Mouse (Mus musculus): Measurements from ENCODE around the gene Gm12184.
"Not testable (repeated sequence)": the region's sequence is repeated elsewhere in the genome, so short reads cannot be mapped to it uniquely, and the experiment has no call there.

Gm12184 gene

DNA sequence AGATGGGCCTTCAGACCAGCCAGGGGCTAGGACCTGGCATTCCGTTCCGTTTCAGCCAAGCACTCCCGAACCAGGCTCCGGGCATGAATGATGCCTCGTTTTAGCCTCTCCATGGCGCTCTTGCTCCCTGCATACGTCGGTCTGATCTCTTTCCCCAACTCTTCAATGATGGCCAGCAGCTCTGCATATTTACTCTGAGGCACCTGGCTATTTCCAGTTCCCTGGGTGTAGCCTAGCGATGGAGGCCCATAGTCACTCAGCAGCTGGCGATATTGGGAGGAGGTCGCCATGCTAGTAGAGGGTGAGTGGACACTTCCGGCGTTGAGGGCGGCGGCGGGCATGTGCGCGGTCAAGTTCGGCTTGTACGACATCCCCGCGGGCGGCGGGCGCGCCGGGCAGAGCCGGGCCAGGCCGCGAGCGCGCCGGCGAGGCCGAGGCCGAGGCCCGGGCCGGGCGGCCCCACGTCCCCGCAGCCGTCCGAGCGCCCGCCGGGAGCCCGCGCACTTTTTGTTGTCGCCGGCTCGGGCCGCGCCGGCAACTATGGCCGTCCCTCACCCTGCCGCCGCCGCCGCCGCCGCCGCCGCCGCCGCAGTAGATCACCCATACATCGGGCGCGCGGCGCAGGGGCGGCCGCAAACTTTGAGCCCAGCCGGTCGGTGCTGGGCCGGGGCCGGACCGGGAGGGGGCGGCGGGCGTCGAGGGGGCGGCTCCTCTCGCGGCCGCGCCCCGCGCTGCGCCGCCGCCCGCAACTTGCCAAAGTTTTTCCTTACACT, at the start of gene Gm12184, which contains the start of gene Trim7:
Gene Gm12184 (minus strand): TSS at position 677 of the 773 bp plus-strand sequence.
Gene Trim7 (plus strand): TSS at position 162 of the 773 bp plus-strand sequence.
- not testable (repeated sequence) for DNase-seq (ENCODE audit: inconsistent ontology term)

DNA sequence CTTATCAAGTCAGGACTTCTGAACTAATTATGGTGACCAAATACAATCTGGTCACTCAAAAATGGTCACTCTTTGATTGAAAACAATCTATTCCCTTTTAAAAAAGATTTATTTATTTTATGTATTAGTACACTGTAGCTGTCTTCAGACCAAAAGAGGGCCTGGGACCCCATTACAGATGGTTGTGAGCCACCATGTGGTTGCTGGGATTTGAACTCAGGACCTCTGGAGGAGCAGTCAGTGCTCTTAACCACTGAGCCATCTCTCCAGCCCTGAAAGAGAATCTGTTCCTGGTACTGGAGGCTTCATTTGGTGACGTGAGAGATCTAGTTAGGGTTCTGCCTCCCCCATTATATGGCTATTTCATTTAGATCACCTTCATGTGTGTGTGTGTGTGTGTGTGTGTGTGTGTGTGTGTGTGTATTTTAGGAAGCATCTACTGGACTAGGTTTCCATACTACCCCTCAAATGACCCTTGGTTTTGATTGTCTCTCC, 48.9 kb upstream of the Gm12184 start:
- not testable (repeated sequence) for DNase-seq (ENCODE audit: inconsistent ontology term)

- DNase-seq (ENCODE audit: inconsistent ontology term): peak; percentile 58
These were observed 48.0 kb upstream of the Gm12184 start for GRCm38 (mm10) chr11:48874465-48874864.

DNA sequence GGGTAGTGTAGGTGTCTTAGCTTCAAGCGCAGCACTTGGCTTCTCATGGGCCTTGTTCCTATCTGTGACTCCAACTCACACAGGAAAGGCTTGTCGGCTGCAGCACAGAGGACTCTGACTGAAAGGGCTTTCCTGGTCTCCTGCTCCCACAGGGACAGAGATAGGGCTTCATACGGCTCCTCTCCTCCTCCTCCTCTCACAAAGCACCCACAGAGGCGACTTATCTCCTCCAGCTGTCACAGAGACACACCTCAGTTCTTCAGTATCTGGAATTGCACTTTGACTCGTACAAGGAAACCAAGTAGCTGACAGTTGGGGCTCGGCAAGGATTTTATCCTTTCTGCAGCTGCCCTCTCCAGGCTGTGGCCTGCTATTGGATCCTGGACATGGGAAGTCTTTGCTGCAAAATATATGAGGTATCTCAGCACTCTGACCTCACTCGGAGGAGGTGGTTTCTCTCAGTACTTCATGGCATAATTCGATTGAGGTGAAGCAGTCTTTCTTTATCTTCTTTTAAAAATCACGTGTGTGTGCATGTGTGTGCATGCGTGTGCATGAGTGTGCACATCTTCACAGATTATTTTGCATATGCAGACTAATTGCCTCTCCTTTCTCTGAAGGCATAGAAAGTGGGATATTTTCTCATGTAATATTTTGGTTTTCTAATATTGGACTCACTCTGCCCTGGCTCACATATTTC, 47.3 kb upstream of the Gm12184 start:
- no peak for DNase-seq (ENCODE audit: inconsistent ontology term)

DNA sequence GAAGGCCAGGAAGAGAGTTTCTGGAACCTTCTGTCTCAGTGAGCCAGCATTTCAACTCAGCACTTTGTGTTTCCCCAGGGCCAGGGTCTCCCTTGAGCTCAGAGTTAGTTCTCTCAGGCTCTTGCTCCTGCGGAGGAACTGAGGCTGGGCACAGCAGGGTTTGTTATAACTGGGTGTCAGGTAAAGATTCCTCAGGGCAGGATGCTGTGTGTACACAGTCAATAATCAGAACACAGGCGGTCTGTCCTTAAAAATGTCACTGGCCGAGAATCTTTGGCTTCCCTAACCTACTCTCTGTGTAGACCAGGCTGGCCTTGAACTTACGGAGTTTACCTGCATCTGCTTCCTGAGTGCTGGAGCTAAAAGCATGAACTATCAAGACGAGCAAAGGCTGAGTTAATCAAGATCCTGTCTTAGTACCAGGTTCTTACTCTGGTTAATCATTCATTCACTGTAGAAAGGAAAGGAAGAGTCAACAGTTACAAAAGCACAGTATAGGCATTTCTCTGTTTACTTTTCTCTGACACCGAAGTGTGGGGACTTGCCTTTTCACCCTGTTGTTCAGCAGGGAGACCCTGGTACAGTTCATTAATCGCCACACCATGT, 46.3 kb upstream of the Gm12184 start:
- DNase-seq (ENCODE audit: inconsistent ontology term): no peak

- peak; percentile 65 for DNase-seq (ENCODE audit: inconsistent ontology term)
These were observed 45.5 kb upstream of the Gm12184 start for GRCm38 (mm10) chr11:48871817-48872541.

DNA sequence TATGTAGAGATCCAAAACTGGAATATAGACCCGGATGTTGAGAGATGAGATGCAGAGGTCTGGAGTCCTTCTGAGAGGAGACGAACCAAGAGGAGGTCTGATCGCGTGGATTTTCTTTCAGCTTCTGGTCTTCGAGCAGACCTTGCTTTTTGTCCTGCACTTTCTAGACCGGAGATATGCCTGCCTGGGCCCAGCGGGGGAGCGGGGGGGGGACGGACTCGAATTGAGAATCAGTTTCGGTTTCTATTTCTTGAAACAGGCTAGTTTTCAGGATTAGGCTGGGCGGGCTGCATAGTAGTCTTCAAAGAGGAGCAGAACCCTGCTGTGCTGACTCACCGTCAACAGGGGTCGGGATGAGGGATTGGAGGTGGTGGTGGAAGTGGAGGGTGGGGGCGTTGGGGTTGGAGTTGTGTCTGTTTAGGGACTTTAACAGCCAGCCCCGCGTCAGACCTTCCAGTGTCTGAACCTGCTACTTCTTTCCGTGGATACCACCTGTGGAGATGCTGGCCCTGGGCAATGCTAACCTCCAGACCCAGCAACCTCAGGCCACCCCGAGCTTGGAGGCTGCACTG, 44.8 kb upstream of the Gm12184 start, which contains the start of gene Irgm1:
Gene Irgm1 (minus strand): TSS at position 483 of the 572 bp plus-strand sequence.
- peak; percentile 93 for DNase-seq (ENCODE audit: inconsistent ontology term)

GRCm38 (mm10) chr11:48870781-48871180, 44.3 kb upstream of the Gm12184 start:
- peak; percentile 26 for DNase-seq (ENCODE audit: inconsistent ontology term)

DNA sequence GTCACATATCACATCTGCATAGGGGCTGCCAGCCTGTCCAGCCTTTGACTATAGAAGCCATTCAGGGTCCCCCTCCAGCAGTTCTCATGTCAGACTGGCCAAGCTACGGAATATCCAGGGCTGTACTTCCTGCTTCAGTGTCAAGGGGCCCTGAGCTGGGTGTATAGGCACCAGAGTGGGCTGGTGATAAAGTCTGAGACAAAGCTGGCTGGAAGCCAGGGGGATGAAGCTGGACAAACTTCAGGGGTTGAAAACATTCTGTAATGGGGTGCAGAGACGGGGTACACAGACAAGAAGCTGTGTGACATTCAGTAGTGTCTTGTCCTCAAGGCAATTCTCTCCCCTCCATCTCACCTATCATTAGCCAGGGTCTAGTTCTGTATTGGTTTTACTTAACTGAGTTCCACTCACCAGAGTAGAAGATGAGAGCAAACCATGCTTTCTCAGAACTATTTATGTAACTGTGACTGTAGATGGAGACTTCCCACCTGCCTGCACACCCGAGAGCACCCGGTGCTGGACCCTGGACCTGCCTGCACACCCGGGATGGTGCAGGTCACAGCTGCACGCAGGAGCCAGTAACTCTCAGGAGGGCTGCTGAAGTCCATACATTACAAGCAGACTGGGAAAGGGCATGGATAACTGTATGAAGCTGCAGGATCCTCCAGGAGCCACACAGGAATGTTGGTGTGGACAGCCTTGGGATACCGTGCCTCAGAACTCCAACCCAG, 43.1 kb upstream of the Gm12184 start:
- DNase-seq (ENCODE audit: inconsistent ontology term): peak; percentile 11

GRCm38 (mm10) chr11:48866481-48866880, 40.0 kb upstream of the Gm12184 start:
- no peak for DNase-seq (ENCODE audit: inconsistent ontology term)

DNA sequence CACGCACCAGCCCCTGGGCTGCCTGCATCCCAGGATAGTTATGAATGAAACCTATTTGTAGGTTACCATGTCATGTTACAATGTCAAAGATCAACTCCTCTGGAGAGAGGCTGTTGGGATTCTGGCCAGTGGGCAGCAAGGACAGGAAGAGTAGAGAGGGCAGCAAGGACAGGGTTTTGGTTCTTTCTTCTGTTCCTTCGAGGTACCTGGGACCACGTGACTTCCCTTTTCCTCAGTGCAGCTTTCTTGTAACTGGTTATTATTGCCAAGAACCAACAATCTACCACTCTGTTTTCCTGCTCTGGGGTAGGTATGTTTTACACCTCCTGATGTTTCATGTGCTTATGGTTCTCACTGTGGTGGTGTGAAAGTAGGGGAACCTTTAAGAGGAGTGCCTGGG, 37.4 kb upstream of the Gm12184 start:
- no peak for DNase-seq (ENCODE audit: inconsistent ontology term)

GRCm38 (mm10) chr11:48862784-48863319, 36.4 kb upstream of the Gm12184 start:
- no peak for DNase-seq (ENCODE audit: inconsistent ontology term)

GRCm38 (mm10) chr11:48859014-48859413, 32.6 kb upstream of the Gm12184 start:
- DNase-seq (ENCODE audit: inconsistent ontology term): peak; percentile 46

DNA sequence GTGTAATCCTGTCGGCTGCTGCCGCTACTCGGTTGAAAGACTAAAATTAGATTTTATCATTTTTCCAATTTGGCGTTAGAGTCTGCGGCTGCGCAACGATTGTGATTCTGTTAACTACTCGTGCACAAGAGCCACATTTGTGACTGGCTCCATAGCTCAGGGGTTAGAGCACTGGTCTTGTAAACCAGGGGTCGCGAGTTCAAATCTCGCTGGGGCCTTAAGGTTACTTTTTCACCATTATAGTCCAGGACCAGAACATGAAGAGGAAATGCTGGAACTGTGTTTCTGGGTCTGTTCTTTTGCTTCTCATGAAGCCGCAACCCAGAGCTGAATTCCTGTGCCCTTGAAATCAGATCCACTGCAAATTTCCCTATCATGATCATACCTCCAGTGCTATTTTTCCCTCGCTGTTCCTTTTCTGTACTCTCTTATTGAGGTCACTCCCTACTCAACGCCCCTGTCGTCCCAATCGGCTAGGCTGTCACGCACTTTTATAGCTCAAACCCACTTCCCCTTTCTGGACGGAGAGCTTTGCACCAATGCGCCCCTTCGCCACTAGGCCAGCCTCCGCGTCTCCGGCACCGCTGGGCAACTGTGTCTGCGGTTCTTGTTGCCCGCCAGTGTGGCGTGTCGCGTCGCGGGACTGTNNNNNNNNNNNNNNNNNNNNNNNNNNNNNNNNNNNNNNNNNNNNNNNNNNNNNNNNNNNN, 27.2 kb upstream of the Gm12184 start:
- peak; percentile 92 for DNase-seq (ENCODE audit: inconsistent ontology term)

DNA sequence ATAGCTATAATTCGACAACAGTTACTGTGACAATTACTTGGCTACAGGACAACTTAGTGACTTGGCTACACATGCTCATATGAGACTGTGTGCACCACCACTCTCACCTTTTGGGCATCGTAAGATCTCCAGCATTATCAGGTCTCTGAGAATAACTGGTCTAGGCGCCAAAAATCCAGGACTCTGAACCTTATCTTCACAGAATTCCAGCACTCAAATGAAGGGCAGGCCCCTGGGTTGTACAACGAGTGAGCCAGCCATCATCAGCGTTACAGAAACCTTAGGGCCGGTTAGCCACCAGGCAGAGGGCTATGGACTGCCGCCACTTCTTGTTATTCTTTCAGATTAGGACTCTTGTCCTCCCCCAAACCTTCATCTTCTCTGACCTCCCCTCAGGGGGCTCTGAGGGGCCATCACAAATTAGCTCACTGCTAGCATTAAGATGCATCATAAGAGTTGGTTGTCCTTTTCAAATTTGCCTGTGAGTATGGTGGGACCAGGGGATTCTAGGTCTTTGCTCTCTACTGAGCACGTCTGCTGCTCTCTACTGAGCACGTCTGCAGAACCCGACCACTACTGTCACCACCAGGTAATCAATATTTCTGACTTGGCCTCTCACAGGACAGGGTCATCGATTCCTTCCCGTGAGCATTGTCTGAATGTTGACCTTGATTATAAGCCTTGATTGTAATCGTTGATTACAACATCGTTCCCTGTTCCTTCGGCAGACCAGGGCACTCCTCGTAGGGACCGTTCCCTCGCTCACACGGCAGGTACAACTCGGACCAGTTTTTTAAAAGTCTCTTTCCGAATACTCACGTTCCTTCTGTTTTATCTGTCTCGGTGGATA, 26.4 kb upstream of the Gm12184 start:
- DNase-seq (ENCODE audit: inconsistent ontology term): no peak

- peak; percentile 48 for DNase-seq (ENCODE audit: inconsistent ontology term)
These were observed 25.7 kb upstream of the Gm12184 start for GRCm38 (mm10) chr11:48852190-48852589.

DNA sequence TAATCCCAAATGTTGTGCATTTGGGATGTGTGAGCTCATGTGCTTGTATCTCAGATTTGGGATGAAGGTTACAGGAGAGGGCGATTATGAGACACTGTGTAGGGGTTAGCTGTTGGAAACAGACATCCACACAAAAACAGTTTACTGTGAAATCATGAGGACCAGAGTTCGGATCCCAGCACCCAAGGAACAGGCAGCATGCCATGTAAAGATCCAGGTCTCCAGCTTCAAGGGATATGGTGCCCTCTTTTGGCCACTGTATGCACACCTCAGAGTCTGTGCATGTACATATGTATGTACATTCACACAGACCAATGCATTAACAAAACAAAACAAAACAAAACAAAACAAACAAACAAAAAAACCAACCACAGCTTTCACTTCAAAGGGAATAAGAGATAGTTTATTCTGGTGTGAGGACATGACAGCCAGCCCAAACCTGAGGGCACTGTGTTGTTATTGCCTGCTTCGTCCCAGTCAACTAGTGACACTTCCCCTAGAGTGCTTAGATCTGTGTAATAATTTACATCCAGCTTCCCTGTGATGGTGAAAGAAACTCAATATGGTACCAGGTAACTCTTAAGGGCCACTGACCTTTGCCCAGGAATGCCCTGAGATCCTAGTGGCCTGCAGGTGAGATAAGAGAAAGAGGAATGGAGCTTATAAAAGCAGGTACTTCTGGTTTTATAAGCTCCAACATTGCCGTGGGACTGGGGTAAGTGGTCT, 25.0 kb upstream of the Gm12184 start:
- DNase-seq (ENCODE audit: inconsistent ontology term): no peak

- no peak for DNase-seq (ENCODE audit: inconsistent ontology term)
These were observed 23.8 kb upstream of the Gm12184 start for GRCm38 (mm10) chr11:48850240-48850639.
